15 mouse cellular contexts compared by ENCODE assay signal in genomic region chr10:29459632-29460031, GRCm38 (mm10).
DNase-seq lines count a peak whose midpoint lies in the region; ATAC-seq and TF ChIP-seq lines count a peak whose summit lies in the region.
"Had no signal": no experiment of that assay in that cellular context is flagged by ENCODE, and none has a peak within 500 bp of the region (broad histone marks: within the 10 kb centered on the region; RNA-seq: fewer than 3 reads in every experiment).

No protein-coding gene starts in this region.

- no peak for DNase-seq in heart, postnatal 0 days (ENCODE audit: low spot score)
- DNase-seq in retina, embryonic 14.5 days (ENCODE audit: low spot score), result peak; percentile 11
- DNase-seq in retina, postnatal 1 day, result no peak
- DNase-seq in ZHBTc4 (ENCODE audit: low read depth, low spot score), result peak; percentile 15
- no peak for DNase-seq in thymus, postnatal 0 days (ENCODE audit: low spot score)
- DNase-seq in spleen, postnatal 36 days (ENCODE audit: low spot score in 2 of 2), result no peak
- DNase-seq: layer of hippocampus, adult 9-11 months; lung, adult 18-20 months; right cerebral cortex, postnatal 25 days had no signal

- no peaks in the 10 kb centered on the region for H3K9me3 ChIP-seq in heart, postnatal 0 days (replicated peaks; ENCODE audit: control insufficient read depth, low read length)
- H3K9me3 ChIP-seq in heart, embryonic 12.5 days (replicated peaks), result no peaks in the 10 kb centered on the region
- H3K9me3 ChIP-seq: forebrain, embryonic 10.5 days; hindbrain, embryonic 10.5 days; limb, embryonic 12.5 days; megakaryocyte, embryonic 14.5 days had no signal

- WGBS in heart, postnatal 0 days, result 59% methylated on average over 2 of the region's 2 CpGs
- WGBS in heart, embryonic 12.5 days, result 70% methylated on average over 2 of the region's 2 CpGs

- H3K27ac ChIP-seq in heart, postnatal 0 days (ENCODE audit: low read depth), result no peak overlapping the region
- no peak overlapping the region for H3K27ac ChIP-seq in heart, embryonic 12.5 days (ENCODE audit: poor library complexity, severe bottlenecking)
- H3K27ac ChIP-seq: forebrain, embryonic 10.5 days; hindbrain, embryonic 10.5 days; limb, embryonic 12.5 days had no signal

- ATAC-seq in heart, postnatal 0 days (ENCODE audit: insufficient read depth, low read depth), result no peak
- ATAC-seq in heart, embryonic 12.5 days (ENCODE audit: insufficient number of reproducible peaks, low FRiP score), result no peak

- H3K4me3 ChIP-seq in heart, postnatal 0 days (ENCODE audit: low read depth, low read length), result no peak overlapping the region
- no peak overlapping the region for H3K4me3 ChIP-seq in heart, embryonic 12.5 days
- H3K4me3 ChIP-seq: forebrain, embryonic 10.5 days; hindbrain, embryonic 10.5 days; limb, embryonic 12.5 days; megakaryocyte, embryonic 14.5 days had no signal

- no peak for TF ChIP-seq EP300 in heart, postnatal 0 days (IDR thresholded peaks at IDR 0.05; ENCODE audit: low read depth)

- H3K9ac ChIP-seq in heart, postnatal 0 days (replicated peaks; ENCODE audit: low read depth, low read length), result no peak overlapping the region
- H3K9ac ChIP-seq in heart, embryonic 12.5 days, result no peak overlapping the region
- H3K9ac ChIP-seq: limb, embryonic 12.5 days had no signal

- no peaks in the 10 kb centered on the region for H3K27me3 ChIP-seq in heart, postnatal 0 days (ENCODE audit: control insufficient read depth, insufficient read depth, low read length)
- H3K27me3 ChIP-seq in heart, embryonic 12.5 days (replicated peaks), result no peaks in the 10 kb centered on the region
- H3K27me3 ChIP-seq: limb, embryonic 12.5 days; megakaryocyte, embryonic 14.5 days had no signal

- H3K4me1 ChIP-seq in heart, postnatal 0 days (ENCODE audit: control insufficient read depth, insufficient read depth), result no peaks in the 10 kb centered on the region
- H3K4me1 ChIP-seq in heart, embryonic 12.5 days (replicated peaks), result 0 out of 2 replicates have a peak, but pooled peaks cover 4% of the 10 kb centered on the region
- H3K4me1 ChIP-seq: forebrain, embryonic 10.5 days; hindbrain, embryonic 10.5 days; limb, embryonic 12.5 days; megakaryocyte, embryonic 14.5 days had no signal

- H3K36me3 ChIP-seq in heart, postnatal 0 days (replicated peaks; ENCODE audit: control insufficient read depth, insufficient read depth, low read length), result no peaks in the 10 kb centered on the region
- H3K36me3 ChIP-seq in heart, embryonic 12.5 days, result no peaks in the 10 kb centered on the region
- H3K36me3 ChIP-seq: forebrain, embryonic 10.5 days; hindbrain, embryonic 10.5 days; limb, embryonic 12.5 days had no signal

- TF ChIP-seq CTCF in heart, postnatal 0 days (IDR thresholded peaks at IDR 0.05; ENCODE audit: low read depth), result peak; percentile 23; the same call in 1 of the 2 replicates

- no peak overlapping the region for H3K4me2 ChIP-seq in heart, postnatal 0 days (ENCODE audit: low read depth, low read length)
- H3K4me2 ChIP-seq in heart, embryonic 12.5 days, result no peak overlapping the region
- H3K4me2 ChIP-seq: heart, embryonic 11.5 days; limb, embryonic 12.5 days had no signal

Comparison
In these comparisons a context has a peak if more than half of its experiments do, and no peak if none do; other contexts are left out.
1. DNase-seq: peak in retina, embryonic 14.5 days (single experiment) and ZHBTc4 (single experiment); none in heart, postnatal 0 days (single experiment), retina, postnatal 1 day (single experiment), thymus, postnatal 0 days (single experiment) and spleen, postnatal 36 days (0 of 2).